Mouse (Mus musculus): ENCODE measurements around the gene Ppp3ca. TPM values are rescaled to one million over a fixed set of nuclear protein-coding genes. Genes with fewer than 3 reads are reported as not detected.

Ppp3ca gene
- polyA plus RNA-seq, 2 experiments, result 3.9 to 7.4 TPM

- no peak overlapping the region for H3K4me3 ChIP-seq (ENCODE audit: insufficient read depth in 1 of 2, low read depth in 2 of 2, low read length in 2 of 2)
- no peaks in the 10 kb centered on the region for H3K36me3 ChIP-seq (replicated peaks; ENCODE audit: control insufficient read depth, insufficient read depth, low read depth)
- DNase-seq (ENCODE audit: low read depth in 3 of 3, low spot score in 3 of 3) (peak in 2 of 3 experiments; percentile 27 to 28), ATAC-seq (ENCODE audit: insufficient read depth) (peak; percentile 76)
- peaks cover 9 to 10% of the 10 kb centered on the region in 2 experiments for H3K4me1 ChIP-seq (replicated peaks; ENCODE audit: control insufficient read depth in 2 of 2, insufficient read depth in 2 of 2, low read length in 1 of 2)
- no peak overlapping the region for H3K27ac ChIP-seq
- TF ChIP-seq EP300 (IDR thresholded peaks at IDR 0.05; ENCODE audit: low read depth) (no peak), CTCF (IDR thresholded peaks at IDR 0.05; ENCODE audit: low read depth) (no peak)
- no peaks in the 10 kb centered on the region for H3K9me3 ChIP-seq (ENCODE audit: control insufficient read depth, low read length)
- H3K27me3 ChIP-seq (ENCODE audit: control insufficient read depth, insufficient read depth, low read length), result no peaks in the 10 kb centered on the region
- no peak overlapping the region for H3K4me2 ChIP-seq (ENCODE audit: low read depth)
- WGBS (ENCODE audit: insufficient replicate concordance), result 16% methylated on average over 7 of the region's 7 CpGs
- H3K9ac ChIP-seq (replicated peaks), result no peak overlapping the region
These were observed 91.5 kb downstream of the Ppp3ca start for GRCm38 (mm10) chr3:136761292-136761978.

GRCm38 (mm10) chr3:136761979-136762341 is 92.0 kb downstream of the Ppp3ca start:
- peaks cover 9 to 10% of the 10 kb centered on the region in 2 experiments for H3K4me1 ChIP-seq (replicated peaks; ENCODE audit: control insufficient read depth in 2 of 2, insufficient read depth in 2 of 2, low read length in 1 of 2)
- WGBS (ENCODE audit: insufficient replicate concordance), result 13% methylated on average over 1 of the region's 1 CpGs
- H3K4me3 ChIP-seq (ENCODE audit: insufficient read depth in 1 of 2, low read depth in 2 of 2, low read length in 2 of 2), result no peak overlapping the region
- no peak overlapping the region for H3K4me2 ChIP-seq (ENCODE audit: low read depth)
- no peaks in the 10 kb centered on the region for H3K36me3 ChIP-seq (replicated peaks; ENCODE audit: control insufficient read depth, insufficient read depth, low read depth)
- no peaks in the 10 kb centered on the region for H3K27me3 ChIP-seq (ENCODE audit: control insufficient read depth, insufficient read depth, low read length)
- no peak overlapping the region for H3K9ac ChIP-seq (replicated peaks)
- DNase-seq (ENCODE audit: low read depth in 3 of 3, low spot score in 3 of 3) (no peak), ATAC-seq (ENCODE audit: insufficient read depth) (0 out of 2 replicates have a peak, but pooled peaks have one; percentile 25)
- no peak overlapping the region for H3K27ac ChIP-seq
- H3K9me3 ChIP-seq (ENCODE audit: control insufficient read depth, low read length), result no peaks in the 10 kb centered on the region
- TF ChIP-seq CTCF (IDR thresholded peaks at IDR 0.05; ENCODE audit: low read depth), result no peak
- TF ChIP-seq EP300 (IDR thresholded peaks at IDR 0.05; ENCODE audit: low read depth), result no peak

GRCm38 (mm10) chr3:136763717-136764270 is 93.9 kb downstream of the Ppp3ca start:
- H3K9ac ChIP-seq (replicated peaks), result no peak overlapping the region
- TF ChIP-seq EP300 (IDR thresholded peaks at IDR 0.05; ENCODE audit: low read depth) (no peak), CTCF (IDR thresholded peaks at IDR 0.05; ENCODE audit: low read depth) (no peak)
- 53% methylated on average over 5 of the region's 5 CpGs for WGBS (ENCODE audit: insufficient replicate concordance)
- no peaks in the 10 kb centered on the region for H3K27me3 ChIP-seq (ENCODE audit: control insufficient read depth, insufficient read depth, low read length)
- no peaks in the 10 kb centered on the region for H3K9me3 ChIP-seq (ENCODE audit: control insufficient read depth, low read length)
- ATAC-seq (ENCODE audit: insufficient read depth), result no peak
- no peak overlapping the region for H3K4me3 ChIP-seq (ENCODE audit: insufficient read depth in 1 of 2, low read depth in 2 of 2, low read length in 2 of 2)
- no peak overlapping the region for H3K27ac ChIP-seq
- H3K36me3 ChIP-seq (replicated peaks; ENCODE audit: control insufficient read depth, insufficient read depth, low read depth), result no peaks in the 10 kb centered on the region
- no peak overlapping the region for H3K4me2 ChIP-seq (ENCODE audit: low read depth)
- H3K4me1 ChIP-seq (replicated peaks; ENCODE audit: control insufficient read depth in 2 of 2, insufficient read depth in 2 of 2, low read length in 1 of 2), result peaks cover 10 to 12% of the 10 kb centered on the region in 2 experiments
- no peak for DNase-seq (ENCODE audit: low read depth in 3 of 3, low spot score in 3 of 3)

GRCm38 (mm10) chr3:136765569-136765968 is 95.6 kb downstream of the Ppp3ca start:
- H3K9ac ChIP-seq (replicated peaks), result no peak overlapping the region
- no peaks in the 10 kb centered on the region for H3K9me3 ChIP-seq (ENCODE audit: control insufficient read depth, low read length)
- ATAC-seq (ENCODE audit: insufficient read depth) (no peak), DNase-seq (ENCODE audit: low read depth in 3 of 3, low spot score in 3 of 3) (no peak)
- no peaks in the 10 kb centered on the region for H3K36me3 ChIP-seq (replicated peaks; ENCODE audit: control insufficient read depth, insufficient read depth, low read depth)
- H3K4me2 ChIP-seq (ENCODE audit: low read depth), result no peak overlapping the region
- no peak overlapping the region for H3K27ac ChIP-seq
- H3K27me3 ChIP-seq (ENCODE audit: control insufficient read depth, insufficient read depth, low read length), result no peaks in the 10 kb centered on the region
- H3K4me1 ChIP-seq (replicated peaks; ENCODE audit: control insufficient read depth in 2 of 2, insufficient read depth in 2 of 2, low read length in 1 of 2), result peaks cover 12 to 18% of the 10 kb centered on the region in 2 experiments
- H3K4me3 ChIP-seq (ENCODE audit: insufficient read depth in 1 of 2, low read depth in 2 of 2, low read length in 2 of 2), result no peak overlapping the region
- WGBS (ENCODE audit: insufficient replicate concordance), result 33% methylated on average over 2 of the region's 2 CpGs
- no peak for TF ChIP-seq CTCF (IDR thresholded peaks at IDR 0.05; ENCODE audit: low read depth)
- no peak for TF ChIP-seq EP300 (IDR thresholded peaks at IDR 0.05; ENCODE audit: low read depth)

GRCm38 (mm10) chr3:136768775-136769485 is 99.0 kb downstream of the Ppp3ca start:
- Histone ChIP-seq H3K27ac (no peak overlapping the region), H3K4me3 (ENCODE audit: insufficient read depth in 1 of 2, low read depth in 2 of 2, low read length in 2 of 2) (no peak overlapping the region), H3K27me3 (ENCODE audit: control insufficient read depth, insufficient read depth, low read length) (no peaks in the 10 kb centered on the region), H3K9ac (replicated peaks) (no peak overlapping the region), H3K9me3 (ENCODE audit: control insufficient read depth, low read length) (no peaks in the 10 kb centered on the region), H3K4me2 (ENCODE audit: low read depth) (no peak overlapping the region), H3K4me1 (replicated peaks; ENCODE audit: control insufficient read depth in 2 of 2, insufficient read depth in 2 of 2, low read length in 1 of 2) (peaks cover 3 to 9% of the 10 kb centered on the region in 2 experiments), H3K36me3 (replicated peaks; ENCODE audit: control insufficient read depth, insufficient read depth, low read depth) (no peaks in the 10 kb centered on the region)
- WGBS (ENCODE audit: insufficient replicate concordance), result 63% methylated on average over 5 of the region's 5 CpGs
- ATAC-seq (ENCODE audit: insufficient read depth) (peak; percentile 41; the same call in 1 of the 2 replicates), DNase-seq (ENCODE audit: low read depth in 3 of 3, low spot score in 3 of 3) (no peak)
- no peak for TF ChIP-seq EP300 (IDR thresholded peaks at IDR 0.05; ENCODE audit: low read depth)
- TF ChIP-seq CTCF (IDR thresholded peaks at IDR 0.05; ENCODE audit: low read depth), result no peak

Data from liver, embryonic 14.5 days (tissue).